Mouse (Mus musculus) limb, embryonic 14.5 days (tissue): ENCODE measurements at regions not wholly inside any gene's neighbourhood (a gene's known extent, or its start where the extent isn't known, plus 50 kb on each side); places are given as distances from the start of the nearest gene placed in this dataset.

ENCODE experiments used
- ATAC-seq: fragments of 200-750 bp; cut with Nextera tagmentation; 2 replicates; pipeline ENCODE4 v1.8.0; 2017; ENCODE audit warnings: low read depth, moderate number of reproducible peaks, moderate TSS enrichment; ENCODE audit not compliant: low FRiP score
- DNase-seq: peaks from one replicate; pipeline ENCODE4 v3.0.0-alpha.2; 2015; ENCODE audit warnings: low spot score
- H3K27ac ChIP-seq: fragments of 300-500 bp; sonication (generic); replicated peaks from 2 replicates; pipeline ENCODE4 v1.5.1; 2014; ENCODE audit warnings: low read depth, mild to moderate bottlenecking, low read length, moderate library complexity, mixed read lengths
- H3K27me3 ChIP-seq: fragments of 300-500 bp; sonication (generic); 2 replicates; pipeline ENCODE4 v1.6.1; 2014; ENCODE audit warnings: low read length, mixed read lengths; ENCODE audit not compliant: control insufficient read depth, insufficient read depth
- H3K36me3 ChIP-seq: fragments of 300-500 bp; sonication (generic); 2 replicates; pipeline ENCODE4 v1.6.1; 2014; ENCODE audit warnings: mild to moderate bottlenecking, low read length, moderate library complexity, mixed read lengths; ENCODE audit not compliant: control insufficient read depth, insufficient read depth
- H3K4me1 ChIP-seq: fragments of 300-500 bp; sonication (generic); 2 replicates; pipeline ENCODE4 v1.6.1; 2014; ENCODE audit warnings: antibody characterized with exemption, low read length, mixed read lengths; ENCODE audit not compliant: control insufficient read depth, insufficient read depth
- H3K4me2 ChIP-seq: fragments of 300-500 bp; sonication (generic); replicated peaks from 2 replicates; pipeline ENCODE4 v1.6.1; 2014; ENCODE audit warnings: low read depth, mild to moderate bottlenecking, low read length, moderate library complexity; ENCODE audit not compliant: severe bottlenecking
- H3K4me3 ChIP-seq: fragments of 300-500 bp; sonication (generic); replicated peaks from 2 replicates; pipeline ENCODE4 v1.5.1; 2014; ENCODE audit warnings: low read length
- H3K9ac ChIP-seq: fragments of 300-500 bp; sonication (generic); 2 replicates; pipeline ENCODE4 v1.6.1; 2014; ENCODE audit warnings: mild to moderate bottlenecking, low read depth, low read length, moderate library complexity; ENCODE audit not compliant: severe bottlenecking
- H3K9me3 ChIP-seq: fragments of 300-500 bp; sonication (generic); 2 replicates; pipeline ENCODE4 v1.6.1; 2016; ENCODE audit warnings: low read length; ENCODE audit not compliant: control insufficient read depth
- POLR2A ChIP-seq: fragments of 200-500 bp; IDR thresholded peaks from 2 replicates; pipeline ENCODE4 v1.8.0; 2012; ENCODE audit warnings: inconsistent platforms, mild to moderate bottlenecking, moderate library complexity, borderline replicate concordance; ENCODE audit not compliant: insufficient read depth, insufficient read length; ENCODE audit errors: extremely low read depth
- WGBS: fragments of 180-500 bp; shearing (Covaris S2); extraction: QIAGEN DNeasy Blood & Tissue Kit; methylation state at CpG from one replicate; pipeline ENCODE4 v1.1.7; 2014; 5-methylcytosine and 5-hydroxymethylcytosine counted together

DNA sequence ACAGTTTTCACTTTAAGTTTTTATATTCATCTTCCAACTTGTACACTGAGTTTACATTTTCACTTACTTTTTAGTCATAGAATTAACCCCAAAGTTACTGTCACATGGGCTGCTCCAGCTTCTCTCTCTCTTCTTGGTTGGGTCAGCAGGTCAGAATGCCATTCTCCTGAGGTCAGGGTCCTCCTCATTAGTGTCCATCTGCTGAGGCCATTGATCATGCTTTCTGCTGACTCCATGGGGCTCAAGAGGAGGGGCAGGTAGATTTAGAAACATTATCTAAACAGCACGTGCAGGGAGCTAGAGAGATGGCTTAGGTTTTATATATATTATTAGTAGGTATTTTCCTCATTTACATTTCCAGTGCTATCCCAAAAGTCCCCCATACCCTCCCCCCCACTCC is 503.7 kb upstream of the Tbc1d2b start:
- Histone ChIP-seq H3K4me1 (no peaks in the 10 kb centered on the region), H3K4me3 (no peak overlapping the region), H3K27me3 (no peaks in the 10 kb centered on the region), H3K4me2 (no peak overlapping the region), H3K36me3 (no peaks in the 10 kb centered on the region), H3K9me3 (no peaks in the 10 kb centered on the region), H3K27ac (no peak overlapping the region), H3K9ac (no peak overlapping the region)
- WGBS, result 42% methylated on average over 1 of the region's 1 CpGs
- ATAC-seq (no peak), DNase-seq (no peak)
- TF ChIP-seq POLR2A, result no peak

DNA sequence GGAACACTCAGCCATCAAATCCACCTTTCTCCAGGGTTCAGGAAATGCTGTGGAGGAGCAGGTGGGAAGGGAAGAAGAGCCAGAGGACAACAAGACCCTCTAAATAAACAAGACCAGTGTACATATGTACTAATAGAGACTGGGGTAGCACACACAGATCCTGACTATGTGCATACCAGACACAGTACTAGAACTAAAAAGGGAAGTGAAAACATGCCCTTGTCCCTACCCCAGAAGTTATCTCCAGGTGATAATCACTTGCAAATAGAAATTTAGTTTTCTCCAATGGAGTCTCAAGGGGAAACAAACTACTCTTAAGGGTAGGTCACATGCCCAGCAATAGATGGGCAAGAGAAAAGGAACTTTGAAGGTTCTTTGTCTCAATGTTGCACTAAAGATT is 518.9 kb upstream of the Tbc1d2b start:
- TF ChIP-seq POLR2A, result no peak
- no peaks in the 10 kb centered on the region for H3K27me3 ChIP-seq
- H3K9me3 ChIP-seq, result no peaks in the 10 kb centered on the region
- no peak overlapping the region for H3K27ac ChIP-seq
- H3K36me3 ChIP-seq, result no peaks in the 10 kb centered on the region
- DNase-seq, result no peak
- no peak overlapping the region for H3K9ac ChIP-seq
- H3K4me3 ChIP-seq, result no peak overlapping the region
- H3K4me1 ChIP-seq, result no peaks in the 10 kb centered on the region
- no peak for ATAC-seq
- no peak overlapping the region for H3K4me2 ChIP-seq

DNA sequence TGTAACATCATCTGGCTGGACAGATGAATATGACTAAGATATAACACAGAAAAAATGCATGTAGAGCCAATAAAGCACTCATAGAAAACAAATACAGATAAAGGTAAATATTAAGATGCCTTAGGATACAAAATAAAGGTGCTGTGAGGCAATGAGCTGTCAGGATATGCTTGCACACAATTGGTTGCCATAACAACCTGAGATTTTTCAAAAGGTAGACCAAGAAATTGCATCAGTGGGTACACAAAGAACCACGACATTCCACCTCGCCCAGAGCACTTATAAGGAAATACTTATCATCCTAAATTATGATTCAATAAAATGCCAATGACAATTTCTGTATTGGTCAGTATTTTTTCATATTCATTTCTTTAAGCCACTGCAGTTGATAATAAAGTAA is 521.3 kb upstream of the Tbc1d2b start:
- Histone ChIP-seq H3K27ac (no peak overlapping the region), H3K4me2 (no peak overlapping the region), H3K9ac (no peak overlapping the region), H3K4me3 (no peak overlapping the region), H3K4me1 (no peaks in the 10 kb centered on the region), H3K36me3 (no peaks in the 10 kb centered on the region), H3K27me3 (no peaks in the 10 kb centered on the region), H3K9me3 (no peaks in the 10 kb centered on the region)
- no peak for TF ChIP-seq POLR2A
- ATAC-seq (no peak), DNase-seq (no peak)
- 56% methylated on average over 2 of the region's 2 CpGs for WGBS

DNA sequence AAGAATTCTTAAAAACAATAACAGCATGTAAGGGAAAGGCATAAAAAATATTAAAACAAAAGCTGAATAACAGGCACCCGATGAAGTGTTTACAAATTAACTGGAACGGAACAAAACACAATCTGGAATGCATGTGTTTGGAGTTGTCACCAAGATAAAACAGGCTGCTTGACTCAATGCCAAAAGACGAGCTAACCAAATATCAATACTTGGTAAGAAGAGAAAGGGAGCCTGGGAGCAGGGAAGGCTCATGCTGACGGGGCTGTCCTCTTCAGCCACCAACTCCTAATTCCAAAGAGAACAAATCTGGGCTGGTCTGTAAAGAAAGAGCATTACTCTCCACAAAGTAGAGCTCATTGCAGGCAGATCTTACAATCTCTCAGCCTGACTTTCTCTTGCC is 545.4 kb upstream of the Zic4 start:
- no peak for TF ChIP-seq POLR2A
- Histone ChIP-seq H3K27me3 (no peaks in the 10 kb centered on the region), H3K27ac (no peak overlapping the region), H3K9me3 (no peaks in the 10 kb centered on the region), H3K9ac (no peak overlapping the region), H3K36me3 (no peaks in the 10 kb centered on the region), H3K4me1 (no peaks in the 10 kb centered on the region), H3K4me3 (no peak overlapping the region), H3K4me2 (no peak overlapping the region)
- DNase-seq (peak; percentile 43), ATAC-seq (no peak)
- WGBS, result 63% methylated on average over 4 of the region's 4 CpGs

DNA sequence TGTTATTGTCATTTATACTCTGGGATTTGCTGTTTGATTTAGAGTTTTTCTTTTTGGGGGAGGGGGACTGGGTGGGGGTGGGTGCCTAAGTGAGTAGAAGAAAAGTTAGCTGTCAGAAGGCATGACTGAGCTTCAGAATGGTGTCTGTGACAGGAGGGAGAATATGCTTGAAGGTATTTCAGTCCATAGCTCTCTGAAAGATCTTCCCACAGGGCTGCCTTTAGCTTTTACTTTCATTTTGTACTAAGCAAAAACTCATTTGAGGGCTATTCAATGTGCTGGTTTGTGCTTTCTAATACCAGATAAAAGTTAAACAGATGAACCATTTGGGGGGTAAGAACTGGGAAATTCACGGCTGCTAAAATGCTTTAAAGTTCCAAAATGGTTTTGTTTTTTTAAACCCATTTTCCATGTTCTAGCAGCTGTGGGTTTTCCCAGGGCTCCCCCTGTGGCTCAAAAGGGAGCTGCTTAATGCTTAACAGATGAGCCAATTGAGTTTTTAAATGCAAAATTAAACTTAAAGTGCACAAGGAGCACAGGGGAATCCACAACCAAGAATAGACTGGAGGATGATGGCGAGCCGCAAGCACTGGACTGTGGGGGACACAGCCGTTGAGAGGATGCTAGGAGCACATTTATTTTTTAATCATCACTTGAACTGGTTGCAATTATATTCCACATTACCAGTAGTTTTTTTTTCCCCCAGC is 538.5 kb upstream of the Zic4 start:
- Histone ChIP-seq H3K36me3 (no peaks in the 10 kb centered on the region), H3K27me3 (no peaks in the 10 kb centered on the region), H3K4me1 (no peaks in the 10 kb centered on the region), H3K4me3 (no peak overlapping the region), H3K9me3 (no peaks in the 10 kb centered on the region), H3K27ac (no peak overlapping the region), H3K4me2 (no peak overlapping the region), H3K9ac (no peak overlapping the region)
- WGBS, result 41% methylated on average over 4 of the region's 4 CpGs
- no peak for TF ChIP-seq POLR2A
- ATAC-seq (no peak), DNase-seq (peak; percentile 22)

DNA sequence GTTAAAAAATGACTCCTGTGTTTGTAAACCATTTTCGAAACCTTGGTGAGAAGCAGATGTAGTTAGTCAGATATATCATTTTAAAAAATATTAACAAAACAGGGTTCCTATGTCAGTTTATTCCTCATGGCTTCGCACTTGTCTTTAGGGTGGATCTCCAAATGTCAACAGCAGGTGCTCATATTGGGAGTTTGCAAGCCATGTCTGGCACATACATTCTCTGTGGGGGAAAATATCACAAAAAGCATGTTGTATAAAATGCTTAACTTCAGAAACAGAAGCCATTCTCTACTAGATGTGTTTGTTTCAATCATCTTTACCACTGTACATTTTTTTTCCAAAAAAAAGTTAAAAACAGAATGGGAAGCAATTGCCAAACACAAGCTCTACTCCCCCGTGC is 534.7 kb upstream of the Zic4 start:
- Histone ChIP-seq H3K27ac (no peak overlapping the region), H3K4me1 (no peaks in the 10 kb centered on the region), H3K36me3 (no peaks in the 10 kb centered on the region), H3K9me3 (no peaks in the 10 kb centered on the region), H3K4me3 (no peak overlapping the region), H3K9ac (no peak overlapping the region), H3K27me3 (no peaks in the 10 kb centered on the region), H3K4me2 (no peak overlapping the region)
- DNase-seq (no peak), ATAC-seq (no peak)
- 86% methylated on average over 3 of the region's 3 CpGs for WGBS
- TF ChIP-seq POLR2A, result no peak
